Mouse (Mus musculus) thymus, adult 2 months (tissue): ENCODE measurements around the gene Ubl5. TPM values are rescaled to one million over a fixed set of nuclear protein-coding genes. Genes with fewer than 3 reads are reported as not detected.

ENCODE experiments used
- DNase-seq: peaks from one replicate; pipeline ENCODE4 v3.0.0; 2021
- H3K27ac ChIP-seq: fragments of 200-500 bp; 2 replicates; pipeline ENCODE4 v1.5.1; 2012; ENCODE audit warnings: low read length, control low read depth; ENCODE audit not compliant: control insufficient read depth, insufficient read depth
- H3K27me3 ChIP-seq: fragments of 200-500 bp; 2 replicates; pipeline ENCODE4 v1.6.1; 2012; ENCODE audit warnings: mild to moderate bottlenecking, low read length, moderate library complexity, mixed read lengths; ENCODE audit not compliant: control insufficient read depth, insufficient read depth
- H3K36me3 ChIP-seq: fragments of 200-500 bp; 2 replicates; pipeline ENCODE4 v1.6.1; 2012; ENCODE audit warnings: mild to moderate bottlenecking, low read length, moderate library complexity; ENCODE audit not compliant: control insufficient read depth, insufficient read depth
- H3K4me1 ChIP-seq: fragments of 200-500 bp; replicated peaks from 2 replicates; pipeline ENCODE4 v1.6.1; 2012; ENCODE audit warnings: low read length; ENCODE audit not compliant: control insufficient read depth, insufficient read depth
- H3K4me3 ChIP-seq: fragments of 200-500 bp; 2 replicates; pipeline ENCODE4 v1.5.1; 2012; ENCODE audit warnings: mild to moderate bottlenecking, low read length, control low read depth, moderate library complexity; ENCODE audit not compliant: control insufficient read depth, insufficient read depth
- CTCF ChIP-seq: fragments of 200-500 bp; IDR thresholded peaks from 2 replicates; pipeline ENCODE4 v1.5.1; 2012; ENCODE audit warnings: mild to moderate bottlenecking, control low read depth, low read length, moderate library complexity, borderline replicate concordance; ENCODE audit not compliant: control insufficient read depth, poor library complexity, insufficient read depth; ENCODE audit errors: extremely low read depth
- POLR2A ChIP-seq: fragments of 200-500 bp; IDR thresholded peaks from 2 replicates; pipeline ENCODE4 v1.6.1; 2012; ENCODE audit warnings: mild to moderate bottlenecking, low read length, control low read depth, moderate library complexity; ENCODE audit not compliant: control insufficient read depth, poor library complexity, insufficient read depth; ENCODE audit errors: extremely low read depth
- WGBS: fragments of 180-500 bp; shearing (Covaris S2); methylation state at CpG from one replicate; pipeline ENCODE4 v1.1.7; 2018; 5-methylcytosine and 5-hydroxymethylcytosine counted together
- polyA plus RNA-seq: library from polyadenylated mRNA; depleted of rRNA; stranded (reverse); fragments of >200 nt; gene quantifications from 2 replicates; pipeline ENCODE4 v1.2.3, GENCODE M21; 2012; rRNA removed

The Ubl5 gene
- polyA plus RNA-seq, 1 experiment: 207 TPM

- TF ChIP-seq CTCF: no peak
- no peak for TF ChIP-seq POLR2A
- DNase-seq: no peak
- no peaks in the 10 kb centered on the region for H3K4me1 ChIP-seq
- H3K36me3 ChIP-seq: no peaks in the 10 kb centered on the region
- peaks cover 5% of the 10 kb centered on the region; the same call in 1 of the 2 replicates for H3K27me3 ChIP-seq
- WGBS: 96% methylated on average over 3 of the region's 3 CpGs
- no peak overlapping the region for H3K27ac ChIP-seq
- H3K4me3 ChIP-seq: no peak overlapping the region
These were observed 50.2 kb downstream of the Ubl5 start for GRCm38 (mm10) chr9:20692863-20693262.

DNA sequence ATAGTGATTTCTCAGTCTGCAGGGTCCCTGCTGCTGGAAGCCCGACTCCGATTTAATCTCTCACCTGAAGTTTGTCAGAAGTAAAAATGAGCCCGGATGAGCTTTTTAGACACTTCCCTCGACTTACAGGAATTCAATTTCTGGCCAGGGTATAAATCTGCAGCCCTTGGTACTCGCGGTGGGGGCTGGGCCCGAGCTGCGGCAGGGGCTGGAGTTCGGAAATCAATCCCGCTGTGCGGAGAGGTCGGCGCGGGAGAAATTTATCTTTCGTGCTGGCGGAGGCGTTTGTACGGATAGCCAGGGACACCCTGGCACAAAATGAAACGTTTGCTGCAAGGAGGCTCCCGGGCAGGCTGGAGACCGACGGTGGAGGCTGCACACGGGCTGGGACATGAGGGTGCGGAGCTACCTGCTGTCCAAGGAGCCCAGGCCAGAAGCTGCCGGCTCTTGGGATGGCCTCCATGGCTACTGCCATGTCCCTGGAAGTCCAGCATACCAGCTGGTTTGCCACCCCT lies 52.1 kb downstream of the Ubl5 start:
- no peak overlapping the region for H3K4me3 ChIP-seq
- H3K4me1 ChIP-seq: no peaks in the 10 kb centered on the region
- TF ChIP-seq POLR2A (no peak), CTCF (no peak)
- no peaks in the 10 kb centered on the region for H3K36me3 ChIP-seq
- no peak for DNase-seq
- no peak overlapping the region for H3K27ac ChIP-seq
- H3K27me3 ChIP-seq: peaks cover 5% of the 10 kb centered on the region; the same call in 1 of the 2 replicates
- 15% methylated on average over 25 of the region's 25 CpGs for WGBS

GRCm38 (mm10) chr9:20696107-20696712 lies 53.5 kb downstream of the Ubl5 start:
- Histone ChIP-seq H3K27ac (no peak overlapping the region), H3K36me3 (no peaks in the 10 kb centered on the region), H3K4me3 (no peak overlapping the region), H3K4me1 (no peaks in the 10 kb centered on the region), H3K27me3 (peaks cover 5% of the 10 kb centered on the region; the same call in 1 of the 2 replicates)
- no peak for DNase-seq
- TF ChIP-seq CTCF (no peak), POLR2A (no peak)
- 51% methylated on average over 5 of the region's 5 CpGs for WGBS

Other genes with a start within 250 kb of the Ubl5 start
- 5.2 and 5.6 TPM in 2 replicates for gene Zfp26, start 182.7 kb upstream of the Ubl5 start, polyA plus RNA-seq
- 7.7 and 9.8 TPM in 2 replicates for gene Zfp426, start 150.1 kb upstream of the Ubl5 start, polyA plus RNA-seq
- gene Zfp266, start 121.5 kb upstream of the Ubl5 start, polyA plus RNA-seq: 11.4 and 12.1 TPM in 2 replicates
- 7.5 and 8.2 TPM in 2 replicates for gene Zfp846, start 61.6 kb upstream of the Ubl5 start, polyA plus RNA-seq
- gene Fbxl12, start 1.9 kb downstream of the Ubl5 start, polyA plus RNA-seq: 560 and 583 TPM in 2 replicates
- gene Pin1, start 9.2 kb downstream of the Ubl5 start, polyA plus RNA-seq: 36.8 and 37.2 TPM in 2 replicates
- gene Olfm2, start 103.5 kb downstream of the Ubl5 start, polyA plus RNA-seq: 0.51 and 0.93 TPM in 2 replicates
- gene Col5a3, start 172.2 kb downstream of the Ubl5 start, polyA plus RNA-seq: 3.1 and 4.3 TPM in 2 replicates
- gene Rdh8, start 175.6 kb downstream of the Ubl5 start, polyA plus RNA-seq: not detected in 2 replicates
- 93.1 and 103 TPM in 2 replicates for gene A230050P20Rik, start 225.8 kb downstream of the Ubl5 start, polyA plus RNA-seq
- 8.7 and 8.8 TPM in 2 replicates for gene Angptl6, start 236.8 kb downstream of the Ubl5 start, polyA plus RNA-seq
- 121 and 140 TPM in 2 replicates for gene Ppan, start 245.3 kb downstream of the Ubl5 start, polyA plus RNA-seq